Comparison of ENCODE assay signal across 8 mouse cellular contexts in the genomic region with DNA sequence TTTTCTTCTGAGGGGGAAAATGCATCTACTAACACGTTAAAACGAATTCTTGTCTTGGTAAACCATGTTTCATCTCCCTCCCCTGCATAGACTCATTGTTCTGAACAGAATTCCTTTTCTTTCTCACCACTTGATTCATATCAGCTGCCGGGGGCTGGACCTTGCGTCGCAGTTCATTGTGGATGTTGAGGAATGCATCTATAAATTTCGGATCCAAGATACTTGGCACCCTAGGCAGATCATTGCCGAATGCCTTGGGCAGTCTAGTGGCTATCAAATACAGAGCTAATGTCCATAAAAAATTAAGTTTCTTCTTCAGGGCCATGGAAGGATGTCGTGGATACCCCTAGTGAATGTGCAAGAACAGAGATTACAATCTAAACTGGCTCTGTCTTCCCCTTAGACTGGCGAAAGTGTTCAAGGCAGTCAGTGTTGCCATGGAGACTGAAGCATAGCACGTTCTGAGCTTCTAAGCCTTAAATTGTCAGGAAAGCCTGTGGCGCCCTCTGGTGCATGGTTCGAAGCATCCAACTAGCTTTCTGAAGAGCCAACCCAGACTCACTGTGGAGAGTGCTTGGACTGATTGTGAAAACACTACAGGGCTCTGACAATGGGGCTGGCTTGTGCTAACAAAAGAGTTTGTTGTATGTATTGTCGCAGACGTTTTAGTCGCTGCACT. TPM values are rescaled to one million over a fixed set of nuclear protein-coding genes. Genes with fewer than 3 reads are reported as not detected.
A peak's percentile ranks its signal among the peaks of the same experiment; 100 is the strongest.
DNase-seq lines count a peak whose midpoint lies in the region; ATAC-seq and TF ChIP-seq lines count a peak whose summit lies in the region.
"Not testable (repeated sequence)": the region's sequence is repeated elsewhere in the genome, so short reads cannot be mapped to it uniquely, and the experiment has no call there.

TSS of gene Glipr1l3 (minus strand) at position 446 of the 679 bp plus-strand sequence.

- intact Hi-C loops in gastrocnemius, adult 2 months (cut with DNase I) = loop anchor here (5.0 kb wide), 1 partner anchor 103 kb away; no protein-coding TSS in a partner anchor
- intact Hi-C loops in left cerebral cortex, adult 2 months (cut with DNase I) = loop anchor here (1.0 to 10.0 kb wide), 3 partner anchors 103 to 655 kb away; partner anchors contain the start of gene Phlda1

- peak; percentile 94 for DNase-seq in ZHBTc4 (ENCODE audit: low read depth, low spot score)
- DNase-seq in cerebellum, postnatal 4 days (ENCODE audit: low spot score in 2 of 2) = peak; percentile 77 to 83
- peak; percentile 32 for DNase-seq in gastrocnemius, adult 2 months
- peak; percentile 88 to 89 for DNase-seq in left cerebral cortex, adult 2 months (ENCODE audit: extremely low spot score in 1 of 2, low spot score in 2 of 2)
- DNase-seq in lung, postnatal 4 days = peak; percentile 77 to 81
- DNase-seq in retina, postnatal 7 days (ENCODE audit: low read depth, low spot score) = peak; percentile 72
- peak; percentile 8 to 30 for DNase-seq in urinary bladder, adult 18-20 months (ENCODE audit: low spot score in 2 of 2)

- peak; percentile 68 for ATAC-seq in inflammation-experienced regulatory T-cells, adult 6 months

- not testable (repeated sequence) for H3K4me3 ChIP-seq in gastrocnemius, adult 2 months
- H3K4me3 ChIP-seq in left cerebral cortex, adult 2 months = peak within 1 kb of the TSS; percentile 34

- not testable (repeated sequence) for H3K27ac ChIP-seq in gastrocnemius, adult 2 months; left cerebral cortex, adult 2 months

- peak; percentile 51 for TF ChIP-seq CTCF in gastrocnemius, adult 2 months (IDR thresholded peaks at IDR 0.05)
- TF ChIP-seq CTCF in left cerebral cortex, adult 2 months (IDR thresholded peaks at IDR 0.05) = peak; percentile 80

RNA-seq across cellular contexts. Expression of gene Glipr1l3, which starts in this region (rescaled TPM):
- total RNA-seq in gastrocnemius, adult 2 months (2021) = not detected
- not detected for polyA plus RNA-seq in inflammation-experienced regulatory T-cells, adult 6 months (2017; shearing (Covaris generic))
- not detected for total RNA-seq in left cerebral cortex, adult 2 months (2021)

Comparison
In these comparisons a context has a peak if more than half of its experiments do, and no peak if none do; other contexts are left out.
1. Peak in DNase-seq in gastrocnemius, adult 2 months; RNA of the gene not detected or under 1 TPM.
2. Peak in ATAC-seq in inflammation-experienced regulatory T-cells, adult 6 months; RNA of the gene not detected or under 1 TPM.
3. Peak in DNase-seq and H3K4me3 ChIP-seq in left cerebral cortex, adult 2 months; RNA of the gene not detected or under 1 TPM.
4. DNase-seq: peak in every context shown above with its lines; median percentile 94 in ZHBTc4; 88 in left cerebral cortex, adult 2 months; 80 in cerebellum, postnatal 4 days; 79 in lung, postnatal 4 days; 72 in retina, postnatal 7 days; 32 in gastrocnemius, adult 2 months; 19 in urinary bladder, adult 18-20 months.